Mouse (Mus musculus): ENCODE results near the gene Xkr7. TPM values are rescaled to one million over a fixed set of nuclear protein-coding genes. Genes with fewer than 3 reads are reported as not detected.

Gene Xkr7
- total and polyA plus RNA-seq, 3 experiments = 0.08 TPM; not detected in 2

GRCm38 (mm10) chr2:153051537-153051936, 19.9 kb downstream of the Xkr7 start:
- H3K27me3 ChIP-seq (ENCODE audit: control insufficient read depth, insufficient read depth, low read length) = peaks cover 3% of the 10 kb centered on the region; the same call in 1 of the 2 replicates
- WGBS = 64% methylated on average over 9 of the region's 9 CpGs

DNA sequence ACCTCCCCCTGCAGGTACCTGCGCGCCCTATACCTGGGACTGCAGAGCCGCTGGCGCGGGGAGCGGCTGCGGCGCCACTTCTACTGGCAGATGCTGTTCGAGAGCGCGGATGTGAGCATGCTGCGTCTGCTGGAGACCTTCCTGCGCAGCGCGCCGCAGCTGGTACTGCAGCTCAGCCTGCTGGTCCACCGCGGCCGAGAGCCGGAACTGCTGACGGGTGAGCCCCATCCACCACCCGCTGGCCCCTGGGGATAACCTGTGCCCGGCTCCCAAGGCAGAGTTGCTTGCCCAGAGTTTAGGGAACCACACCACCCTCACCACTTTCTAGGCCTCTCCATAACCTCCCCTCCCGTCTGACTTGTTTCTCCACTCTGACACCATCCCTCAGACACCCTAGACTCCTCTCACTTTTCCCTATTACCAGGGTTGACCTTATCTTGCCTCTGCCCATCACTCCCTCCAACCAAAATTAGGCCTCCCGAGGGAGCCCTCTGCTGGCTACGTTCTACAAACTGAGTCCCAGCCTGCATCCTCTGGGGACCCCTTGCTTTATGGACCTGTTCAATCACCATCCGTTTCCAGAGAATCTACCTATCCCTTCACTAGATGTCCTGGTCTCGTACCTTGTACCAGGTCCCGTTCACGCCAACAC, 21.2 kb downstream of the Xkr7 start:
- Histone ChIP-seq H3K36me3 (ENCODE audit: control insufficient read depth, insufficient read depth, low read length) (no peaks in the 10 kb centered on the region), H3K27ac (no peak overlapping the region), H3K9ac (ENCODE audit: low read depth, low read length) (no peak overlapping the region), H3K79me2 (replicated peaks; ENCODE audit: control insufficient read depth, insufficient read depth, low read length) (no peaks in the 10 kb centered on the region), H3K4me3 (no peak overlapping the region), H3K27me3 (ENCODE audit: control insufficient read depth, insufficient read depth, low read length) (peaks cover 3% of the 10 kb centered on the region; the same call in 1 of the 2 replicates), H3K4me1 (ENCODE audit: control insufficient read depth, insufficient read depth, low read length) (no peaks in the 10 kb centered on the region; the same call in 1 of the 2 replicates)
- no peak for DNase-seq
- intact Hi-C loops (cut with DNase I) = no loop called here
- WGBS = 10% methylated on average over 30 of the region's 30 CpGs
- TF ChIP-seq CTCF (IDR thresholded peaks at IDR 0.05) (peak; percentile 41), EP300 (IDR thresholded peaks at IDR 0.05; ENCODE audit: insufficient read depth, low read depth, low read length) (no peak)

More at GRCm38 (mm10) chr2:153051537-153051936, 19.9 kb downstream of the Xkr7 start:
- Histone ChIP-seq H3K4me1 (ENCODE audit: control insufficient read depth, insufficient read depth, low read length) (no peaks in the 10 kb centered on the region; the same call in 1 of the 2 replicates), H3K79me2 (replicated peaks; ENCODE audit: control insufficient read depth, insufficient read depth, low read length) (no peaks in the 10 kb centered on the region), H3K4me3 (no peak overlapping the region), H3K27ac (no peak overlapping the region), H3K9ac (ENCODE audit: low read depth, low read length) (no peak overlapping the region), H3K36me3 (ENCODE audit: control insufficient read depth, insufficient read depth, low read length) (no peaks in the 10 kb centered on the region)
- TF ChIP-seq CTCF (IDR thresholded peaks at IDR 0.05) (no peak), POLR2A (IDR thresholded peaks at IDR 0.05; ENCODE audit: insufficient read depth, low read depth, low read length) (no peak), EP300 (IDR thresholded peaks at IDR 0.05; ENCODE audit: insufficient read depth, low read depth, low read length) (no peak)
- DNase-seq = no peak
- intact Hi-C loops (cut with DNase I) = no loop called here

- peaks cover 3% of the 10 kb centered on the region; the same call in 1 of the 2 replicates for H3K27me3 ChIP-seq (ENCODE audit: control insufficient read depth, insufficient read depth, low read length)
- no peak for DNase-seq
- no peaks in the 10 kb centered on the region for H3K79me2 ChIP-seq (replicated peaks; ENCODE audit: control insufficient read depth, insufficient read depth, low read length)
- no peak overlapping the region for H3K27ac ChIP-seq
- 93% methylated on average over 8 of the region's 8 CpGs for WGBS
- no peaks in the 10 kb centered on the region for H3K36me3 ChIP-seq (ENCODE audit: control insufficient read depth, insufficient read depth, low read length)
- H3K4me3 ChIP-seq = no peak overlapping the region
- intact Hi-C loops (cut with DNase I) = no loop called here
- no peak for TF ChIP-seq CTCF (IDR thresholded peaks at IDR 0.05)
- no peaks in the 10 kb centered on the region; the same call in 1 of the 2 replicates for H3K4me1 ChIP-seq (ENCODE audit: control insufficient read depth, insufficient read depth, low read length)
- no peak overlapping the region for H3K9ac ChIP-seq (ENCODE audit: low read depth, low read length)
Measured at GRCm38 (mm10) chr2:153053896-153054295, 22.2 kb downstream of the Xkr7 start.

DNA sequence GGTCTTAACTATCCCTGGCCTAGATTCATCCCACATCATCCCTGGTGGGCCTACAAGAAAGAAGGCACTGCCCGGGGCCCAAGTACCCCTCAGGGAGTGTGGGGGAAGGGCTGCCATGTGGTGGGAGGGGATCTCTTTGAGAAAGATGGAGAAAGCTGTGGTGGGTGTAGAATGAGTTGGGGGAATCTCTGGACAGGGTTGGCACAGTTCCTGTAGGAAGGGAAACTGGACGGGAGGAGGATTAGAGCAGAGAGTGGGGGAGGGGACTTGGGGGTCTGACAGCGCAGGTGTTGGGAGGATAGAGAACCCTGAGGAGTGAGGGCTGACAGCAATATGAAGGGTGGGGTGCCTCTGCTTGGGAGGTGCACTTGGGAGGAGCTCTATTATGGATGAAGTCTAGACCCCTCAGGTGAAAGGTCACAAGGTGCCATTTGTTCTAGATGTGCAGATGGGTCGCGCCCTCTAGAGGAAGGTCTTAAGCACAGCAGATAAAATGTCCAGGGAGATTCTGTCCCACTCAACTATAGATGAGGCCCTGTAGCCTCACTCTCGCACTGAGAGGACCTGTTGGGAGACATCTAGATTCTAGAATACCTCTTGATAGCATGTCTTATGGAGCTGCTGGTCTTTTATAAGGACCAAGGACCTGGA, 23.7 kb downstream of the Xkr7 start:
- no peaks in the 10 kb centered on the region for H3K79me2 ChIP-seq (replicated peaks; ENCODE audit: control insufficient read depth, insufficient read depth, low read length)
- TF ChIP-seq EP300 (IDR thresholded peaks at IDR 0.05; ENCODE audit: insufficient read depth, low read depth, low read length) = no peak
- peak; percentile 59 for TF ChIP-seq CTCF (IDR thresholded peaks at IDR 0.05)
- TF ChIP-seq POLR2A (IDR thresholded peaks at IDR 0.05; ENCODE audit: insufficient read depth, low read depth, low read length) = no peak
- no peaks in the 10 kb centered on the region; the same call in 1 of the 2 replicates for H3K4me1 ChIP-seq (ENCODE audit: control insufficient read depth, insufficient read depth, low read length)
- no peak overlapping the region for H3K27ac ChIP-seq
- H3K4me3 ChIP-seq = no peak overlapping the region
- DNase-seq = no peak
- 52% methylated on average over 6 of the region's 6 CpGs for WGBS
- no peaks in the 10 kb centered on the region for H3K36me3 ChIP-seq (ENCODE audit: control insufficient read depth, insufficient read depth, low read length)
- no peak overlapping the region for H3K9ac ChIP-seq (ENCODE audit: low read depth, low read length)
- peaks cover 3% of the 10 kb centered on the region; the same call in 1 of the 2 replicates for H3K27me3 ChIP-seq (ENCODE audit: control insufficient read depth, insufficient read depth, low read length)
- intact Hi-C loops (cut with DNase I) = no loop called here

DNA sequence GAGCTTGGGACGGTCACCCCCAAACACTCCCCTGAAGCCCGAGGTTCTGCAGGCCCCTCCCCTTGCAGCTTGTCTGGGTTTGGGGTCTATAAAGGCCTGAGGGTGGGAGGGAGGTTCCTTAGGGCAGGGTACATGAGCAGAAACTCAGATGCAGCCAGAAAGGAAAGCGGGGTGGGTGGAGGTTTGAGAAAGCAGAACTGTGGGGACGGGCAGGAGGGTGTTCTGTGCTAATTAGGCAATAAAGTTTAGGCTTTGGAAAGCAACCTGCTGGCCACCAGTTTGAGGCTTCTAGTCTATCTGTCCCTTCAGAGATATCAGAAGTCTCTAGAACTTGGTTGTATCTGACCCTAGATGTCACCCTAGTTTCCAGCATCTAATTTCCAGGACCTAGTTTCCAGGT, 26.7 kb downstream of the Xkr7 start:
- Histone ChIP-seq H3K27ac (no peak overlapping the region), H3K4me3 (no peak overlapping the region)

DNA sequence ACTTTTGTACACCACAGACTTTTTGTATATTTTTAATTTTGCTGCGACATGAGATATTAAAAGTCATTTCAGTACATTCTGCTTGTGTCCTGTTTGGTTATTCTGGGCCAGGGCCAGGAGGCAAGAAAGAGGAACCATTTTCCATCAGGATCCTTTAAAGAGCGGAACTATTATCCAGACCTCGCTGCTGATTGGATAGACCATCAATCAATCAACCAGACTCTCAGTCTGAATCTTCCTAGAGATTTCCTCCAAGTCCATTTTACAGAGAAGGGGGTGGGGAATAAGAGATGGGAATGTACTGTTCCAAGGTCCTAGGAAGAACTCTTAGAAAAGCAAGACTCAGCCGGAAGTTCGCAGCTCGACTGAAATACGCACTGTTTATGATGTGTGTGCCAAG, 28.6 kb downstream of the Xkr7 start:
- TF ChIP-seq EP300 (IDR thresholded peaks at IDR 0.05; ENCODE audit: insufficient read depth, low read depth, low read length) (no peak), CTCF (IDR thresholded peaks at IDR 0.05) (no peak), POLR2A (IDR thresholded peaks at IDR 0.05; ENCODE audit: insufficient read depth, low read depth, low read length) (no peak)
- H3K27me3 ChIP-seq (ENCODE audit: control insufficient read depth, insufficient read depth, low read length) = no peaks in the 10 kb centered on the region
- no peak overlapping the region for H3K27ac ChIP-seq
- 82% methylated on average over 7 of the region's 7 CpGs for WGBS
- no peak for DNase-seq
- H3K4me1 ChIP-seq (ENCODE audit: control insufficient read depth, insufficient read depth, low read length) = peaks cover 2% of the 10 kb centered on the region
- H3K36me3 ChIP-seq (ENCODE audit: control insufficient read depth, insufficient read depth, low read length) = no peaks in the 10 kb centered on the region
- no peak overlapping the region for H3K9ac ChIP-seq (ENCODE audit: low read depth, low read length)
- intact Hi-C loops (cut with DNase I) = no loop called here
- no peak overlapping the region for H3K4me3 ChIP-seq
- no peaks in the 10 kb centered on the region for H3K79me2 ChIP-seq (replicated peaks; ENCODE audit: control insufficient read depth, insufficient read depth, low read length)

More for the DNA sequence above, 26.7 kb downstream of the Xkr7 start:
- Histone ChIP-seq H3K27me3 (ENCODE audit: control insufficient read depth, insufficient read depth, low read length) (0 out of 2 replicates have a peak, but pooled peaks cover 1% of the 10 kb centered on the region), H3K4me1 (ENCODE audit: control insufficient read depth, insufficient read depth, low read length) (no peaks in the 10 kb centered on the region; the same call in 1 of the 2 replicates), H3K79me2 (replicated peaks; ENCODE audit: control insufficient read depth, insufficient read depth, low read length) (no peaks in the 10 kb centered on the region), H3K36me3 (ENCODE audit: control insufficient read depth, insufficient read depth, low read length) (no peaks in the 10 kb centered on the region), H3K9ac (ENCODE audit: low read depth, low read length) (no peak overlapping the region)
- intact Hi-C loops (cut with DNase I) = no loop called here
- TF ChIP-seq EP300 (IDR thresholded peaks at IDR 0.05; ENCODE audit: insufficient read depth, low read depth, low read length) (no peak), POLR2A (IDR thresholded peaks at IDR 0.05; ENCODE audit: insufficient read depth, low read depth, low read length) (no peak), CTCF (IDR thresholded peaks at IDR 0.05) (no peak)
- WGBS = 68% methylated on average over 4 of the region's 4 CpGs
- no peak for DNase-seq

Measured in heart, adult 2 months (tissue).